Mouse (Mus musculus) layer of hippocampus, adult 9-10 months (tissue): ENCODE results near the gene Hcrtr1.

Experiments used
- DNase-seq: peaks from one replicate; pipeline ENCODE4 v3.0.0; 2022; ENCODE audit warnings: low spot score

Hcrtr1 gene

DNA sequence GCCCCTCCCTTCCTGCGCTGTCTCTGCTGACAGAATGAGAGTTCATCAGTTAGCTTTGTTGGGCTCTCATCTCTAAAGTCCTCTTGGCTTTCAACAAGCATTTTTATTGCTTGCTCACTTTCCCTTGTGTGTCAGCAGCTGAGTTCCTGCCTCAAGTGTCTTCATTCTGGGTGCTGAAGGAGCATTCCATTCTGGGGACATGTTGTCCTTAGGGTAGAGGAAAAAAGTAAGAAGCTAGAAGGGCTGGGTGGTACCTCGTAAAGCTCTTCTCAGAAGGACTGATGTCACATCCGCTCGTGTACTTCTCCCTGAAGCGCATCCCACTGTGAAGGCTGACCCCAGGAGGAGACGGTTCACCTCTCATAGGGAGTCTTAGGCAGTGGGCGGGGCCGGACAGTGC, 17.6 kb downstream of the Hcrtr1 start:
- no peak for DNase-seq

DNA sequence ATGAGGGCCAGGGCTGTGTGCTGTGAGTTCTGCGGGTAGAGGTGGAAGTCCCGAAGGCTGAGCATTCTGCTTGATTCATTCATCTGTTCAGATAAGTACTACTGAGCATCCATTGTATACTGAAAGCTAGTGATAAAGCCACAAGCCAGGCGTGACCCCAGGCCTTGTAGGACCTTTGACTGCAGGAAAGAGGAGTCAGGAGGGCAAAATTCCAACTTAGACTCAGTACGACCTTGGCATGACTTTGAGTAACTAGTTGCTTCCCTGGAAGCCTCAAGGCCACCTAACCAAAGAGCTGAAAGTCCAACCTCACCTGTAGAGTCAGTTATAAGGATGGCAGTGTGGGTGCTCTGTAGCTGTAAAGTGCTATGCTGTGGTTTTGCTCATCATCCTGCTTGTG, 18.4 kb downstream of the Hcrtr1 start:
- DNase-seq, result no peak

GRCm38 (mm10) chr4:130112732-130113131, 26.4 kb downstream of the Hcrtr1 start:
- DNase-seq, result no peak

- peak; percentile 36 for DNase-seq
These were observed 26.9 kb downstream of the Hcrtr1 start for GRCm38 (mm10) chr4:130112299-130112698.

- DNase-seq, result no peak
These were observed 29.1 kb downstream of the Hcrtr1 start for GRCm38 (mm10) chr4:130110091-130110490.

DNA sequence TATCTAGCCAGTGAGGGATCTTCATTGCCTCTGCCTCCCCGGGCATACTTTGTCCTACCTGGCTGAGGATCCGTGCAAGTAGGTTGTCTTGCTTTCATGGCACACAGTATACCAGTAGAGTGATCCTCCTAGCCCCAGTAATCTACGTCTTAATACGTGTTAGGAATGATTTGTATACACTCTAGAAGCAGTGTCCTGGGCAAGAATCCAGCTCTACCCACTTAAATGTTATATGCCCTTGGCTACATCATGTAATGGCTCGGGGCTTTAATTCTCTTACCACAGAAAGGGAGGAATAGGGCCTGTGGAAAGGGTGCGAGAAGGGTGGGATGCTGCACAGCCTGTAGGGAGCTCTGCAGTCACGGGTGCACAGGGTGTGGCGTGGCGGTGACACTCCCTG, 29.5 kb downstream of the Hcrtr1 start:
- DNase-seq, result no peak

DNA sequence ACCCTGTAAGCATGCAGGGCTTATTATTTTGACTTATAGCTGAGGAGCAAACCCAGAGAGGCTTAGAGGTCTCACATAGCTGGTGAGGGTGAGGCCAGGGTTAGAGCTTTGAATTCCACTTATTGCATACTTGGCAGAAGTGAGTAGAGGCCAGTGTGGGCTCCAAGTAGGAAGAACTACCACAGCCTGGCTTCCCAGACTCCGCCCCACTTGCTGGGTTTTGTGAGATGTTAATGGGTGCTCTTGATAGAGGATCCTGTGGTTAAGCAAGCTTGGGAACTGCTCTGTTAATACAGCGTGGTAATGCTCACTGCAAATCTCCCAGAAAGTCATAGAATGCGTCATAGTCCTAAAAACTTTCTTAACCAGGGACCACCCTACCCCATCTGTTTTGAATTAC, 30.2 kb downstream of the Hcrtr1 start:
- DNase-seq, result no peak

DNA sequence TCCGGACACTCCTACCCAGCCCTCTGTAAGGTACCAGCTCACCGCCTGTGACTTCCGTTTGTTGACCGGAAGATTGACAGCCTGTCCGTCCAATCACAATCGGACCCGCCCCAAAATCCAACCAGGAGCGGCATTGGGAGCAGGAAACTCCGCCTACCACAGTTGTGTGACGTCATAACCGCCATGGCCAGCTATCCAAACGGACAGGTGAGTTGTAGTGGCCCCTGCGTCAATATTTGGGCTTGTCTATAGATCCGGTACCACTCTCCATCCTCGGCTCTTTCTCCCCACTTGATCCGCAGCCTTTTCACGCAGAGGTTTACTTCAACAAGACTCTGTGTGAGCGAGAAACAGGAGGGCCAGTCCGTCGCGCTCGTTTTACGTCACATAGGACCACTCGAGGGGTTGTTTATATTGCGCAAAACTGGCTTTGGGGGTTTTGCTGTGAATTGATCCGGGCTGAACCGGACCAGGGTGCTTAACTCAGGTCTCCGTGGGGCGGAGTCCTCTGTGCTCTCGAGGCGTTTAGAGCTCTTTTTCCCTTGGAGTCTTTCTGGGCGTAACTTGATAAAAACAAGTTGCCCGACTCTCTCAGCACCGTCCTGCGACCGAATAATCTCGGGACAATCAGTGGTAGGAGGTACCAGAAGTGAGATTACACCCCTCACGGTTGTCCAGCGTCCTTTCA, 31.6 kb downstream of the Hcrtr1 start:
- DNase-seq, result peak; percentile 100

- DNase-seq, result no peak
These were observed 32.1 kb downstream of the Hcrtr1 start for GRCm38 (mm10) chr4:130107065-130107443.

GRCm38 (mm10) chr4:130104584-130104983, 34.6 kb downstream of the Hcrtr1 start:
- DNase-seq, result no peak

DNA sequence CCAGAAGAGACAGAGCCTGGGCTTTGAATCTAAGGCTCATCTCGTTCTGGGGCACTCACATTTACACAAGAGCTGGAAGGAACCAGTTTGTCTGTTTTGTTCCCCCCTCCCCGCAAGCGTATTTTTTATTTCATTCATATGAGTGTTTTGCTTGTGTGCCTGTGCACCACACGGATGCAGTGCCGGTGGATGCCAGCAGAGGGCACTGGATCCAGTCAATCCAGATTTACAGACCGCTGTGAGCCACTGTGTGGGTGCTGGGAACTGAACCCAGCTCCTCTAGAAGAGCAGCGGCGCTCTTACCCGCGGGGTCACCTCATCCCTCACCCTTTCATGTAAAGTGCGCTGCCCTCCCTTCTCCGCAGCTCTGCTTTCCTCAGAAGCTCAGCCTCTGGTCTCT, 35.5 kb downstream of the Hcrtr1 start:
- DNase-seq, result no peak

DNA sequence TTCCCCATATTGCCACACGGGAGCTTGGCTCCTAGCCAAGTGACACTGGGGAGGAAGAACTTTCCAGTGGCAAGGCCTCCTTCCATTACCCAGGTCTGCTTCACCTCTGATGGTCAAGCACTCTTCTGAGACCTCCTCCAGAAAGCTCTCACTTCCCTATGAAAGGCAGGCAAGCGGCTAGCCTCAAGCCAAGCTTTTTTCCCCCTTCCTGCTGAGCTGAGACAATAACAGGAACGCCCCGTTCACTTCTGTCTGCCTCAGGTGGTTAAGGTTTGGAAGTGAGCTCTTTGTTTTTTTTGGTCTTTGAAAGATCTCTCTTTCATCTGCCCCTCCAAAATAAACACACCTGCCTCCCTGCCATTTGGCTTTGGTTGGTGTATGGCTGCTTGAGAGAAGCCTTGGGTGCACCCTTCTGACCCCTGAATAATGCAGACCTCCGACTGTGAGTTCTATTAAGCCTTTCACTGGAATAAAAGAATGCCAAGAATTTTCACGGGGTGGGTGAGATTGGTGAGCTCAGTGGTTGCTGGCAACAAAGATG, 37.0 kb downstream of the Hcrtr1 start, which contains the start of gene Pef1:
TSS of gene Pef1 (plus strand) at position 448 of the 541 bp plus-strand sequence.
- DNase-seq, result no peak

GRCm38 (mm10) chr4:130101183-130101582, 38.0 kb downstream of the Hcrtr1 start:
- DNase-seq, result no peak

DNA sequence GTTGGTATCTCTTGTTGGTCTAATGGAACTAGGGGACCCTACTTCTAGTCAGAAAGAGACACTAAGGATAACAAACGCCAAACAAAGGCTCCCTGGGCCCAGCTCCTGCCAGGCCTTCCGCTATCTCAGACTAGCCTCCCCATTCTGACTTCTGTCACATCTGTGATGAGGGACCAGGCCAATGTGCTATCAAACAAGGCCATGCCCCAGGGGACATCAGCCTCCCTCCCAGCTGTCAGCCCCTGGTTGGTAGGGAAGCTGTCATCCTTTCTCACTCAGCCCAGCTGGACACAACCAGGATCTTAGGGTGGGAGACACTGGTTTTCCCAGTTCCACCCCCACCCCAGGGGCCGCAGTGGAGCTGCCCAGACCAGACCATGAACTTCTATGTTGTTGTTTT, 44.0 kb downstream of the Hcrtr1 start:
- DNase-seq, result no peak

- DNase-seq, result peak; percentile 95
These were observed 51.9 kb downstream of the Hcrtr1 start for GRCm38 (mm10) chr4:130087293-130087692.

DNA sequence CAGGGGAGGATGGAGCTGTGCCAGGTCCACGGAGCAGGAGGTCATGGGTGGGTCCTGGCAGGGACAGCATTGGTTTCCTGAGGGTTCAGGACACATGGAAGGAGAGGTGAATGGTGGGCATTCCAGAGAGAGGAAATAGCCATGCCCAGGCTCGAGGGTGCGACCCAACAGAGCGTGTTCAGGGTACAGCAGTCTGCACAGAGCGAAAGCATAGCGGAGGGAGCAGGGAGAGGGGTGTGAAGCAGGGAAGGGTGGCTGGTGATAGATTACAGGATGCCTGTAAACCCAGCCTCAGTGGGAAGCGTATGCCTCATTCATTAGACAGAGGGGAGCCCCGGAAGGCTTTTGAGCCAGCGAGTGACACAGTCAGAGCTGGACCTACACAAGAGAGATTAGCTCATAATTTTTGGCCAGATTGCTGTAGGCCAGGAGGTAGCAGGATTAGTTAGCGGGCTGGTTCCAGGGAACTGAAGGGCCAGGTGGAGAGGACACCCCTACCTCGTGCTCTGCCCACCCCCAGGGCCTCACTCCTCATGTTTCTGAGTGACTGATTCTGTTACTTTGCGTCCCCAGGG, 53.8 kb downstream of the Hcrtr1 start:
- no peak for DNase-seq

DNA sequence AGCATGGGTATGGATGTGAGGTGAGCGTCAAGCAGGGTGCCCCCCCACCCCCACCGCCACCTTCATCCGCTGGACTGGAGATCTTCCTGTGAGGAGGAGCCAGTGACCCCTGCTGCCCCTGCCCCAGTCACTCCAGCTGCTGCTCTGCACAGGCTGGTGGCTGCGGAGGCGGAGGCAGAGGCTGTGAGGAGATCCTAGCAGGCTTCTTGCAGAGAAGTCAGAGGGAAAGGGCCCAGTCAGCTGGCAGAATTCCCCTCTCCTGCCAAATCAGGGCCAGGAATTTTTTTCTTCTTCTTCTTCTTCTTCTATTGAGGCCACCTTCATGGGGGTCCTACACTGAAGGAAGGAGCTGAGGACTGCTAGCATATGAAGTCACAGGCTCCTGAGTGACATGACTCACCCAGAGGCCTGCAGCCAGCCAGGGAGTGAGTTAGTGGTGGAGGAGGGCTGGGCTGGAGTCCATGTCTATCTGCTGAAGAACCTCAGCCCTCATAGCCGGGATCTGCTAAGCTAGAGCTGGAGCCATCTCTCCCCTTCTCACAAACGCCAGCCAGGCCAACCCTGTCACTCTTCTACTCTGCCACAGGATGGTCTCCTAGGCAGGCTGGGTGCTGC, 54.7 kb downstream of the Hcrtr1 start:
- no peak for DNase-seq

- no peak for DNase-seq
These were observed 56.9 kb downstream of the Hcrtr1 start for GRCm38 (mm10) chr4:130082211-130082610.

DNA sequence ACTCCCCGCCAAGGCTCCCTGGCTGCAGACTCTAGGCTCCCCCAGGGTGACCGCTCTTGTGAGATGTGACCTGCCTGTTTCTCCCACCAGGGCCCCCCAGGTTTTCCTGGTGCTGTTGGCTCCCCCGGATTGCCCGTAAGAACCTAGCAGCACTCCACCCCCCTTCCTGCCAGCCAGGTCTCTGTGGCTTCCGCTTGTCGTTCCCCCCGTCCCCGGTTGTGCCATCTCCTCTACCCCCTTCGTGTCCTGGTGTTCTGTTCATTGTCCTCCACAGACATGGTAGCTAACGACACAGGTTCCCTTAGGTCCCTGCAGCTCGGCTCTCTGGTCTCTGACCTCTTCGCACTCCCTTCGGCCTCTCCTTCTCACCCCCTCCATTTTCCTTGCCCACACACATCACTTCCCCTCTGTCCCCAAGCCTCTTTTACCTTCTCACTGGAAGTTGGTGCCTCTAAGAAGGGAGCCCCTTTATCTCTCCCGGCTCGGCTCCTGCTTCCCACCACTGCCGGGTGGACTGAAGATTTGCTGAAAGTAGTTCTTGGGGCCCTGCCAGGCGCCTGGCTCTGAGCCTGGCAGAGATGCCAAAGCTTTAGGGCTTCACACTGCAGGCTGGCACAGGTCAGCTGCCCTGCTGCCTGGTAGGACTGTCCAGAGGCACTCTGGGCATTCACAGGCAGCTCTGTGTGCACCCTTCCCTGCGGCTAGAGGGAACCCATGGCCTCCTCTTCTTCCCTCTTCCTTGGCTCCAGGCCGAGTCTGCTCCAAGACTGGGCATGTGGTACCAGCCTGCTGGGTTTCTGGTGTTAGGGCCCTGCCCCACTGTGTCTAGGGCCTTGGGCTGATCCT, 57.6 kb downstream of the Hcrtr1 start:
- peak; percentile 21 for DNase-seq
